ENCODE assay signal across 20 mouse cellular contexts in the genomic region with DNA sequence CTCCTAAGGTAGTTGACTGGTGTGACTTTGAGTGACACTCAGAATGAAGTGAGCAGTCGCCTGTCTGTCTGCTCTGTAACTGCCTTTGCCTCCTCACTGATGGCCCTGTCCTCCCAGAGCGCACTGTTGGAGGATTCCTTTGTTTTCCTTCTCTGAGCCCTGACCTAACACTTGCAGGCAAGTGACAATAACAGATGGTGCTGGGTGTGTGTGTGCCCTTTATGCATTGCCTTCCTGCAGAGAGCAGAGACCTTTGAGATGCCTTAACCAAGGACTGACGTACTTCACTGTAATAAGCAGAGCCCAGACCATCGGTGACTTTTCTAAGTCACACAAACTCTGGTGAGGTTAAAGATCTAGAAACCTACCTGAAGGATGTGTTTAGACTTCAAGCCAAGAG. TPM values are rescaled to one million over a fixed set of nuclear protein-coding genes. Genes with fewer than 3 reads are reported as not detected.
DNase-seq lines count a peak whose midpoint lies in the region; ATAC-seq and TF ChIP-seq lines count a peak whose summit lies in the region.
"Had no signal": no experiment of that assay in that cellular context is flagged by ENCODE, and none has a peak within 500 bp of the region (broad histone marks: within the 10 kb centered on the region; RNA-seq: fewer than 3 reads in every experiment).

No protein-coding gene starts in this region.

- no peaks in the 10 kb centered on the region for H3K9me3 ChIP-seq in heart, postnatal 0 days (replicated peaks; ENCODE audit: control insufficient read depth, low read length)
- H3K9me3 ChIP-seq: embryonic facial prominence, embryonic 12.5 days; forebrain, embryonic 15.5 days; G1E; heart, embryonic 13.5 days; hindbrain, embryonic 13.5 days had no signal

- H3K9ac ChIP-seq in heart, postnatal 0 days (replicated peaks; ENCODE audit: low read depth, low read length): no peak overlapping the region
- H3K9ac ChIP-seq: embryonic facial prominence, embryonic 12.5 days; forebrain, embryonic 15.5 days; heart, embryonic 13.5 days; hindbrain, embryonic 13.5 days had no signal

- no peak overlapping the region for H3K4me3 ChIP-seq in heart, postnatal 0 days (ENCODE audit: low read depth, low read length)
- H3K4me3 ChIP-seq: embryonic facial prominence, embryonic 12.5 days; forebrain, embryonic 15.5 days; heart, embryonic 13.5 days; hindbrain, embryonic 13.5 days had no signal

- TF ChIP-seq CTCF in heart, postnatal 0 days (IDR thresholded peaks at IDR 0.05; ENCODE audit: low read depth): no peak

- 0 out of 2 replicates have a peak, but pooled peaks have one; percentile 15 for ATAC-seq in cerebellum, adult (ENCODE audit: insufficient number of reproducible peaks, low FRiP score, low TSS enrichment)
- ATAC-seq in heart, postnatal 0 days (ENCODE audit: insufficient read depth, low read depth): no peak
- ATAC-seq: CD4-positive, CD25-positive, alpha-beta regulatory T cell, adult 4 months; forebrain, embryonic 15.5 days; hindbrain, postnatal 0 days had no signal

- no peak overlapping the region for H3K4me2 ChIP-seq in heart, postnatal 0 days (ENCODE audit: low read depth, low read length)
- H3K4me2 ChIP-seq: embryonic facial prominence, embryonic 12.5 days; forebrain, embryonic 15.5 days; heart, embryonic 13.5 days; hindbrain, embryonic 13.5 days had no signal

- H3K36me3 ChIP-seq in heart, postnatal 0 days (replicated peaks; ENCODE audit: control insufficient read depth, insufficient read depth, low read length): peaks cover 81% of the 10 kb centered on the region

- 80% methylated on average over 4 of the region's 4 CpGs for WGBS in heart, postnatal 0 days

- no peak for DNase-seq in cerebellum, postnatal 14 days
- DNase-seq in embryo, embryonic 10 days (ENCODE audit: low spot score): peak; percentile 34
- no peak for DNase-seq in embryo, embryonic 10.5 days (ENCODE audit: low spot score)
- no peak for DNase-seq in heart, postnatal 0 days (ENCODE audit: low spot score)
- DNase-seq in heart, adult 18-20 months: no peak
- no peak for DNase-seq in ovary, postnatal 10 days (ENCODE audit: low spot score)
- no peak for DNase-seq in left cerebral cortex, adult 8-10 months (ENCODE audit: low spot score in 2 of 2)
- DNase-seq: B cell, adult 2 months; gastrocnemius, postnatal 14 days; kidney, adult 11 months; kidney, adult 9 months had no signal

- H3K27me3 ChIP-seq in heart, postnatal 0 days (ENCODE audit: control insufficient read depth, insufficient read depth, low read length): no peaks in the 10 kb centered on the region
- H3K27me3 ChIP-seq: embryonic facial prominence, embryonic 12.5 days; forebrain, embryonic 15.5 days; heart, embryonic 13.5 days; hindbrain, embryonic 13.5 days had no signal

- H3K27ac ChIP-seq in heart, postnatal 0 days (ENCODE audit: low read depth): peak overlapping the region; percentile 23; the same call in 1 of the 2 replicates
- H3K27ac ChIP-seq: embryonic facial prominence, embryonic 12.5 days; forebrain, embryonic 15.5 days; heart, embryonic 13.5 days; hindbrain, embryonic 13.5 days; hindbrain, postnatal 0 days had no signal

- no peaks in the 10 kb centered on the region for H3K4me1 ChIP-seq in heart, postnatal 0 days (ENCODE audit: control insufficient read depth, insufficient read depth)
- H3K4me1 ChIP-seq: embryonic facial prominence, embryonic 12.5 days; heart, embryonic 13.5 days; hindbrain, embryonic 13.5 days had no signal

- no peak for TF ChIP-seq EP300 in heart, postnatal 0 days (IDR thresholded peaks at IDR 0.05; ENCODE audit: low read depth)

RNA-seq across cellular contexts. Expression of a gene that starts 26.9 kb away (rescaled TPM):
- total RNA-seq in heart, postnatal 0 days (2014; rRNA removed; ENCODE audit: low replicate concordance): 47.0 and 57.0 TPM in 2 replicates
- polyA plus RNA-seq in heart, postnatal 0 days (2015; fragmentation: Nextera tagmentation; extraction: Ambion mirVana): 43.0 TPM in 2 replicates
- total RNA-seq in heart, adult 18-20 months (2021): 10 to 100 TPM; 33.7 to 39.3 TPM
- 10 to 100 TPM; 47.1 to 49.6 (median 48.2) TPM for total RNA-seq in left cerebral cortex, adult 8-10 months (2022)

RNA-seq across cellular contexts. Expression of a gene that starts 31.1 kb away (rescaled TPM):
- total RNA-seq in heart, postnatal 0 days (2014; rRNA removed; ENCODE audit: low replicate concordance): 2.9 and 4.9 TPM in 2 replicates
- polyA plus RNA-seq in heart, postnatal 0 days (2015; fragmentation: Nextera tagmentation; extraction: Ambion mirVana): 8.9 and 9.1 TPM in 2 replicates
- 1 to 10 TPM; 1.2 to 2.0 TPM for total RNA-seq in heart, adult 18-20 months (2021)
- total RNA-seq in left cerebral cortex, adult 8-10 months (2022): under 1 TPM; 0.50 to 0.84 (median 0.73) TPM
- total RNA-seq: hematopoietic stem cell, adult 5-6 weeks had no signal
- polyA plus RNA-seq: G1E had no signal

RNA-seq across cellular contexts. Expression of a gene that starts 60.0 kb away (rescaled TPM):
- total RNA-seq in heart, postnatal 0 days (2014; rRNA removed; ENCODE audit: low replicate concordance): 15.0 and 45.7 TPM in 2 replicates
- 46.4 and 51.4 TPM in 2 replicates for polyA plus RNA-seq in heart, postnatal 0 days (2015; fragmentation: Nextera tagmentation; extraction: Ambion mirVana)
- total RNA-seq in heart, adult 18-20 months (2021): 10 to 100 TPM; 14.7 TPM
- total RNA-seq in left cerebral cortex, adult 8-10 months (2022): 10 to 100 TPM; 76.3 to 81.3 (median 77.7) TPM
